Mouse (Mus musculus) frontal cortex, postnatal 14 days (tissue): ENCODE measurements around the gene Atg3.

Experiments
- DNase-seq, 2 experiments: peaks; one replicate each; pipeline ENCODE4 v3.0.0; 2022; ENCODE audit warnings: low spot score in 2 of 2

The Atg3 gene

DNA sequence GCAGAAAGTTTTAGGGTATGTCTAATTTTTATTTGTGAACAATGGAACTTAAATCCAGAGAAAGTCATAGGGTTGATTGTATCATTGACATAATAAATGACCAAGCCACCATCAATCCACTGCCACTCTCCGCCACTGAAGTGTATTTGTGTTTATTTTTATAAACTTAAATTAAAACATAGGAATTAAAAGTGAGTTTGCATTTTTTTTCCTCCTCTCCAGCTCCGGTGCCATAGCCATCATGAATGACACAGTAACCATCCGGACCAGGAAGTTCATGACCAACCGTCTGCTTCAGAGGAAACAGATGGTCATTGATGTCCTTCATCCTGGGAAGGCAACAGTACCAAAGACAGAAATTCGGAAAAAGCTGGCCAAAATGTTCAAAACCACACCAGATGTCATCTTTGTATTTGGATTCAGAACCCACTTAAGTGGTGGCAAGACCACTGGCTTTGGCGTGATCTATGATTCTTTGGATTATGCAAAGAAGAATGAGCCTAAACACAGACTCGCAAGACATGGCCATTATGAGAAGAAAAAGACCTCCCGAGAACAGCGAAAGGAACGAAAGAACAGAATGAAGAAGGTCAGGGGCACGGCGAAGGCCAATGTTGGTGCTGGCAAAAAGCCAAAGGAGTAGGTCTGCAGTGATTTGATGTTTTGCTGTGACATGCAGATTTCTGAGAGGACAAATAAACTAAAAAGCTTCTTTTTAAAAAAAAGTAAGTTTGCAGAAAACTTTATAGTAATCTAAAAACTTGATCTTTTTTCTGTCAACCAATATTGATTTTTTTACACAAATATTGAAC lies 46.5 kb downstream of the Atg3 start:
- no peak for DNase-seq

- no peak for DNase-seq
Observed at GRCm38 (mm10) chr16:45222016-45222415, 63.4 kb downstream of the Atg3 start.

DNA sequence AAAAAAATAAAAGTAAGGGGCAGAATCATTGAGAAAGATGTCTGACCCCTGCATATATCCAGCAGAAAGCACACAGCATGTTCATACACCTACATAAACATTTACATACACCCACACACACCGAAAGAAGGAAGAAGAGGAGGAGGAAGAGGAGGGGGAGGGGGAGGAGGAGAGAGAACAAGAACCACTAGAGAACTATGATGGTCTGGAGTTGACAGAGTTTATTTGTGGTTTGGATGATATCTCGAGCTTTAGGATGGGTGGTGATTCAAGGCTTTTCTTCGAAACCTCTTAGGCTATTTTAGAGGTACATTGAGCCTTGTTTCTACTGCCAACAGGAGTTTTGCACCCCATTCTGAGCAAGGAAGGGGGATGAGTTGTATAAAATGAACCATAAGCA lies 64.2 kb downstream of the Atg3 start:
- DNase-seq = no peak

DNA sequence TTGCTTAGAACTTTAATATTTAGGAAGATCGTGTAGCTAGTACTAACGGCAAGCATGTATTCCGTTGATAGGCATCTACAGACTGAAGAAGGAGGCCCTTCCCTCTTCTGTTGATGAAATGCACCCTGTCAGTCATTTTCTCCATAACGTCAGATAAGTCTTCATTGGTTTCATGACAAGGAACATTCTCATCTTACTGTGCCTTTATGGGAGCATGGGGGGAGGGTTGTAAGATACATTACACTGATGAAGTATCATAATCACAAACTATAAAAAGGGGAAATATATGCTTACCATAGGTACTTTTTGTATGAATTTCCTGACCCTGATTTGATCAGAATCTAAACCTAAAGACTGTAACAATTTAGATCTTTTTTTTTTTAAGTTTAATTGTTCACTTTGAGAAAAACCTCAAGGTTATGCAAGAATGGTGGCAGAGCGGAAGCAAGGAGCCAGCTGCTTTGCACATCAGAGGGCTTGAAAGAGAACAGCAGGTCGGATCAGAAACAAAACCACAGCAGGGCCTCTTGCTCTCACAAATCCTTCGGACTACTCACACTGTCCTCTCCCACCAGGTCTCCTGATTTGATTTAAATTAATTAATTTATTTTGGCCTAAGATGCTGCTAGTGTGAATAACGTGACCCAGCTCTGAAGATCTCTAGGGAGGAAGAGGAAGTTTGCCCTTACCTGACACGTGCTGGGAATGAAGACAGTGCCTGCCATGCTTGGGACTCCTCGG lies 65.2 kb downstream of the Atg3 start, which contains the start of gene Btla:
Gene Btla, plus strand, starts transcription at position 668 of the 741 bp plus-strand sequence.
- no peak for DNase-seq

DNA sequence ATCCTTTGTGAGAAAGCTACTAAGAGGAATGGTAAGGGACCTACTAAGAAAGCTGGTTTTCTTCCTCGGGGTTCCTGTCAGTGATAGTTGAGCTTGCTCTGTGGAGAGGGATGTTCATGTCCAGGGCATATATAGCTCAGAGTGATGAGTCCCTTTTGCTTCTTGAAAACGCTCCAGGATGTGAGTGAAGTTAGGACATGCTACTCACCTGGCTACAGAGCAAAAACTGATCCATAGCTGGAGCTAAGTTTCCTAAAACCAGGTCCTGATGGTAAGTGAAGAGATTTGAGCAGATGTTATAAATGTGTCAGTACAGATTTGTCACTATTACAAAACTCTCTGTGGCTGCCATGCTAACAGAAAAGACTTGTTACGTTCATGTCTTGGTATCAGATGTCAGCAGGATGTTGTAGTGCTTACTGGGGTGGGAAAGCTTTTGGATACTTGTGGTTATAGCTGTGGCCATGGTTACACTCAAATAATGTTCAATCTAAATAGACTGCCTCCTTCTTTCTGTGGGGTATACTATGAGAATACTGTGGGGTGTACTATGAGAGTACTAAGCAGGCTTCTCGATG lies 65.9 kb downstream of the Atg3 start:
- DNase-seq = no peak

DNA sequence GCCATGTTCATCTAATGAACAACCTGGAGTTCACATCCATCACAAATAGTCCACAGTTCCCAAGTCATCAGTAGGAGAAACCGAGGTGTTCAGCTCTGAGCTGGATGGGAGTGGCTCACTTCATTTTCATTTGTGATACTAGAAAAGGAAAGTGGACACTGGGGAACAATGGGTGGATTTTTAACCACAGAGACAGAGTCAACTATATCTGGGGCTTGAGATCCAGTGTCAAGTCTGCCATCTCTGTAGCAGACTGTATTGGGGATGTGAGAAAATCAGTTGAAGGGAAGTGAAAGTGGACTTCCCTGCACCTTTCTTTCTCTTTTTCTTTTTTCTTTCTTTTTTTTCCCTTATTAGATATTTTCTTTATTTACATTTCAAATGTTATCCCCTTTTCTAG lies 68.4 kb downstream of the Atg3 start:
- DNase-seq = no peak

DNA sequence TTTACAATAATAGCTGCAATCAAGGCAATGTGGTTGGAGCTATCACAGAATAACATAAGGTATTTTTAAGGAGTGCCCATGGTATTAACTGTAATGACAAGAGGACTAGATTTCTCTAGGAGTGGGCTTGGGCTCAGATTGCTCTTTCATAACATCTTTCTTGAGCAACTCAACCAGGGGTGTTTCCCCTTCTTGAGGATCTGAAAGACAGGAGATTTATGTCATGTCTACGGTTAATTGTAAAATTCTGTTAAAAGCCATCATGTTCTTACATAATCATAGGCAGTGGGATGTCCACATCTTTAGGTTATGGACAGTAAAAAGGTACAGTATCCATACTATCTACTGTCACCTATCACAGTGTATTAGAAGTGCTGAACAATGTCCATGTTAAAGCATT lies 72.7 kb downstream of the Atg3 start:
- DNase-seq = no peak

- no peak for DNase-seq
Observed at GRCm38 (mm10) chr16:45233007-45233406, 74.4 kb downstream of the Atg3 start.
